Mouse (Mus musculus): Measurements from ENCODE around the gene Klhdc2.

DNA sequence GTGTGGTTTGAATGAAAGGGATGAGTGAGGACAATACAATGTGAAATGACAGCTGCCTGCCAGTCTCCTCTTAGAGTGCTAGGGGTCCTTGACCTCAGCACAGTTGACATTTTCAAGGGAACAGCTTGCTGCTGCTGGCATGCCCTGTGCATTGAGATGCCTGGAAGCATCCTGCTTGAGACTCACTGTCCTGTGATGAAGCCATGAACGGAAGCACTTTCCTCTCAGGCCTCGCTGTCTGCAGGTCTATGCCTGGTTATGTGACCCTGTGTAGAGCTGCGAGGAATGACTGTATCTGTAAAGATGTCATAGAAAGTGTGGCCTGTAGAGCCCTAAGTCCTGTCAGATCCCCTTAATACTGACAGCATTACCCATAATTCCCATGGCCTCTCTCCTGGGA, 31.4 kb upstream of the Klhdc2 start:
- TF ChIP-seq POLR2A (IDR thresholded peaks at IDR 0.05; ENCODE audit: low read depth, low read length) (no peak), CTCF (IDR thresholded peaks at IDR 0.05; ENCODE audit: extremely low read depth, insufficient read depth, insufficient read length, insufficient replicate concordance) (no peak)

Measured in spleen, adult 2 months (tissue).